Mouse (Mus musculus): Measurements from ENCODE around the gene Slc25a26. TPM values are rescaled to one million over a fixed set of nuclear protein-coding genes. Genes with fewer than 3 reads are reported as not detected.
"Not testable (repeated sequence)": the region's sequence is repeated elsewhere in the genome, so short reads cannot be mapped to it uniquely, and the experiment has no call there.

The Slc25a26 gene
- polyA plus RNA-seq, 1 experiment from 2014 or later = 12.5 TPM

GRCm38 (mm10) chr6:94547239-94547638 is 47.1 kb downstream of the Slc25a26 start:
- WGBS = 40% methylated on average over 4 of the region's 4 CpGs
- no peak overlapping the region for H3K4me2 ChIP-seq (ENCODE audit: low read length)
- no peak for ATAC-seq (replicated peaks; ENCODE audit: low FRiP score, low read depth)
- H3K27ac ChIP-seq = no peak overlapping the region
- H3K9me3 ChIP-seq (replicated peaks; ENCODE audit: low read length) = 0 out of 2 replicates have a peak, but pooled peaks cover 3% of the 10 kb centered on the region
- TF ChIP-seq CTCF (IDR thresholded peaks at IDR 0.05; ENCODE audit: low read depth) = no peak
- no peak overlapping the region for H3K4me3 ChIP-seq (replicated peaks; ENCODE audit: low read depth, low read length)
- no peaks in the 10 kb centered on the region for H3K27me3 ChIP-seq (ENCODE audit: insufficient read depth, low read length)
- H3K36me3 ChIP-seq (ENCODE audit: insufficient read depth, low read length) = no peaks in the 10 kb centered on the region
- H3K4me1 ChIP-seq (replicated peaks; ENCODE audit: insufficient read depth, low read length) = no peaks in the 10 kb centered on the region
- no peak overlapping the region for H3K9ac ChIP-seq (ENCODE audit: low read depth, low read length)
- DNase-seq (ENCODE audit: low spot score) = no peak

GRCm38 (mm10) chr6:94550298-94550697 is 50.2 kb downstream of the Slc25a26 start:
- Histone ChIP-seq H3K4me2 (ENCODE audit: low read length) (no peak overlapping the region), H3K36me3 (ENCODE audit: insufficient read depth, low read length) (no peaks in the 10 kb centered on the region), H3K9ac (ENCODE audit: low read depth, low read length) (no peak overlapping the region), H3K4me1 (replicated peaks; ENCODE audit: insufficient read depth, low read length) (no peaks in the 10 kb centered on the region), H3K27me3 (ENCODE audit: insufficient read depth, low read length) (no peaks in the 10 kb centered on the region), H3K27ac (no peak overlapping the region), H3K9me3 (replicated peaks; ENCODE audit: low read length) (0 out of 2 replicates have a peak, but pooled peaks cover 3% of the 10 kb centered on the region), H3K4me3 (replicated peaks; ENCODE audit: low read depth, low read length) (no peak overlapping the region)
- no peak for ATAC-seq (replicated peaks; ENCODE audit: low FRiP score, low read depth)
- no peak for TF ChIP-seq CTCF (IDR thresholded peaks at IDR 0.05; ENCODE audit: low read depth)
- WGBS = 77% methylated on average over 6 of the region's 6 CpGs
- no peak for DNase-seq (ENCODE audit: low spot score)

- Histone ChIP-seq H3K9ac (ENCODE audit: low read depth, low read length) (no peak overlapping the region), H3K4me1 (replicated peaks; ENCODE audit: insufficient read depth, low read length) (no peaks in the 10 kb centered on the region), H3K9me3 (replicated peaks; ENCODE audit: low read length) (0 out of 2 replicates have a peak, but pooled peaks cover 3% of the 10 kb centered on the region), H3K36me3 (ENCODE audit: insufficient read depth, low read length) (no peaks in the 10 kb centered on the region), H3K4me2 (ENCODE audit: low read length) (no peak overlapping the region), H3K4me3 (replicated peaks; ENCODE audit: low read depth, low read length) (no peak overlapping the region), H3K27ac (no peak overlapping the region), H3K27me3 (ENCODE audit: insufficient read depth, low read length) (no peaks in the 10 kb centered on the region)
- TF ChIP-seq CTCF (IDR thresholded peaks at IDR 0.05; ENCODE audit: low read depth) = no peak
- ATAC-seq (replicated peaks; ENCODE audit: low FRiP score, low read depth) (no peak), DNase-seq (ENCODE audit: low spot score) (no peak)
- 89% methylated on average over 7 of the region's 7 CpGs for WGBS
These were observed 50.7 kb downstream of the Slc25a26 start for GRCm38 (mm10) chr6:94550851-94551250.

GRCm38 (mm10) chr6:94553085-94553484 is 53.0 kb downstream of the Slc25a26 start:
- 81% methylated on average over 5 of the region's 5 CpGs for WGBS
- Histone ChIP-seq H3K27ac (no peak overlapping the region), H3K4me1 (replicated peaks; ENCODE audit: insufficient read depth, low read length) (no peaks in the 10 kb centered on the region), H3K4me3 (replicated peaks; ENCODE audit: low read depth, low read length) (no peak overlapping the region), H3K4me2 (ENCODE audit: low read length) (no peak overlapping the region), H3K36me3 (ENCODE audit: insufficient read depth, low read length) (no peaks in the 10 kb centered on the region), H3K27me3 (ENCODE audit: insufficient read depth, low read length) (no peaks in the 10 kb centered on the region), H3K9me3 (replicated peaks; ENCODE audit: low read length) (0 out of 2 replicates have a peak, but pooled peaks cover 3% of the 10 kb centered on the region), H3K9ac (ENCODE audit: low read depth, low read length) (no peak overlapping the region)
- ATAC-seq (replicated peaks; ENCODE audit: low FRiP score, low read depth) = no peak
- TF ChIP-seq CTCF (IDR thresholded peaks at IDR 0.05; ENCODE audit: low read depth) = no peak
- no peak for DNase-seq (ENCODE audit: low spot score)

GRCm38 (mm10) chr6:94558603-94559002 is 58.5 kb downstream of the Slc25a26 start:
- DNase-seq (ENCODE audit: low spot score); ATAC-seq (replicated peaks; ENCODE audit: low FRiP score, low read depth); H3K9ac ChIP-seq (ENCODE audit: low read depth, low read length); H3K27ac ChIP-seq; H3K27me3 ChIP-seq (ENCODE audit: insufficient read depth, low read length); H3K4me1 ChIP-seq (replicated peaks; ENCODE audit: insufficient read depth, low read length); H3K4me3 ChIP-seq (replicated peaks; ENCODE audit: low read depth, low read length); H3K9me3 ChIP-seq (replicated peaks; ENCODE audit: low read length); H3K36me3 ChIP-seq (ENCODE audit: insufficient read depth, low read length); H3K4me2 ChIP-seq (ENCODE audit: low read length): not testable (repeated sequence)
- WGBS = 73% methylated on average over 1 of the region's 1 CpGs

- WGBS = 94% methylated on average over 1 of the region's 1 CpGs
- H3K4me1 ChIP-seq (replicated peaks; ENCODE audit: insufficient read depth, low read length) = no peaks in the 10 kb centered on the region
- 0 out of 2 replicates have a peak overlapping the region, but pooled peaks have one; percentile 8 for H3K9ac ChIP-seq (ENCODE audit: low read depth, low read length)
- no peaks in the 10 kb centered on the region for H3K36me3 ChIP-seq (ENCODE audit: insufficient read depth, low read length)
- no peak for DNase-seq (ENCODE audit: low spot score)
- H3K27ac ChIP-seq = no peak overlapping the region
- no peaks in the 10 kb centered on the region for H3K9me3 ChIP-seq (replicated peaks; ENCODE audit: low read length)
- no peak for ATAC-seq (replicated peaks; ENCODE audit: low FRiP score, low read depth)
- no peak overlapping the region for H3K4me2 ChIP-seq (ENCODE audit: low read length)
- no peak for TF ChIP-seq CTCF (IDR thresholded peaks at IDR 0.05; ENCODE audit: low read depth)
- no peaks in the 10 kb centered on the region for H3K27me3 ChIP-seq (ENCODE audit: insufficient read depth, low read length)
- H3K4me3 ChIP-seq (replicated peaks; ENCODE audit: low read depth, low read length) = no peak overlapping the region
These were observed 60.8 kb downstream of the Slc25a26 start for GRCm38 (mm10) chr6:94560896-94561295.

- H3K27ac ChIP-seq = no peak overlapping the region
- no peaks in the 10 kb centered on the region for H3K9me3 ChIP-seq (replicated peaks; ENCODE audit: low read length)
- DNase-seq (ENCODE audit: low spot score) (no peak), ATAC-seq (replicated peaks; ENCODE audit: low FRiP score, low read depth) (no peak)
- WGBS = 65% methylated on average over 1 of the region's 1 CpGs
- no peak overlapping the region for H3K4me2 ChIP-seq (ENCODE audit: low read length)
- no peaks in the 10 kb centered on the region for H3K36me3 ChIP-seq (ENCODE audit: insufficient read depth, low read length)
- H3K4me1 ChIP-seq (replicated peaks; ENCODE audit: insufficient read depth, low read length) = no peaks in the 10 kb centered on the region
- no peak overlapping the region for H3K4me3 ChIP-seq (replicated peaks; ENCODE audit: low read depth, low read length)
- no peaks in the 10 kb centered on the region for H3K27me3 ChIP-seq (ENCODE audit: insufficient read depth, low read length)
- no peak for TF ChIP-seq CTCF (IDR thresholded peaks at IDR 0.05; ENCODE audit: low read depth)
- H3K9ac ChIP-seq (ENCODE audit: low read depth, low read length) = no peak overlapping the region
These were observed 61.2 kb downstream of the Slc25a26 start for GRCm38 (mm10) chr6:94561346-94561745.
